Mouse (Mus musculus) olfactory bulb, adult 2 months (tissue): Measurements from ENCODE around the gene Gsn. TPM values are rescaled to one million over a fixed set of nuclear protein-coding genes. Genes with fewer than 3 reads are reported as not detected.
A peak's percentile ranks its signal among the peaks of the same experiment; 100 is the strongest.

ENCODE experiments used
- H3K27ac ChIP-seq: fragments of 200-500 bp; 2 replicates; pipeline ENCODE4 v1.5.1; 2012; ENCODE audit warnings: low read depth, low read length; ENCODE audit not compliant: insufficient read depth
- H3K4me1 ChIP-seq: fragments of 200-500 bp; 2 replicates; pipeline ENCODE4 v1.6.1; 2012; ENCODE audit warnings: low read length; ENCODE audit not compliant: control insufficient read depth, insufficient read depth
- H3K4me3 ChIP-seq: fragments of 200-500 bp; 2 replicates; pipeline ENCODE4 v1.5.1; 2012; ENCODE audit warnings: mild to moderate bottlenecking, low read depth, low read length, moderate library complexity; ENCODE audit not compliant: insufficient read depth
- CTCF ChIP-seq: fragments of 200-500 bp; IDR thresholded peaks from 2 replicates; pipeline ENCODE4 v1.5.1; 2012; ENCODE audit warnings: low read depth, mild to moderate bottlenecking, low read length, moderate library complexity; ENCODE audit not compliant: insufficient read depth
- POLR2A ChIP-seq: fragments of 200-500 bp; IDR thresholded peaks from 2 replicates; pipeline ENCODE4 v1.6.1; 2012; ENCODE audit warnings: mild to moderate bottlenecking, low read depth, low read length, moderate library complexity; ENCODE audit not compliant: insufficient read depth
- WGBS: fragments of 180-500 bp; shearing (Covaris S2); methylation state at CpG from one replicate; pipeline ENCODE4 v1.1.7; 2018; 5-methylcytosine and 5-hydroxymethylcytosine counted together
- polyA plus RNA-seq: library from polyadenylated mRNA; stranded (reverse); fragments of >200 nt; gene quantifications from 2 replicates; pipeline ENCODE4 v1.2.4, GENCODE M21; 2012; ENCODE audit warnings: low replicate concordance; ENCODE audit not compliant: missing spikeins, insufficient read depth, insufficient read length

Gsn gene
- polyA plus RNA-seq, 1 experiment = not detected

- no peak overlapping the region for H3K4me3 ChIP-seq
- H3K27ac ChIP-seq = no peak overlapping the region; the same call in 1 of the 2 replicates
- TF ChIP-seq CTCF (no peak), POLR2A (no peak)
- WGBS = 26% methylated on average over 6 of the region's 6 CpGs
- H3K4me1 ChIP-seq = peaks cover 11% of the 10 kb centered on the region
Observed at GRCm38 (mm10) chr2:35235021-35235420, 21.2 kb upstream of the Gsn start.

- no peak overlapping the region for H3K4me3 ChIP-seq
- no peak overlapping the region for H3K27ac ChIP-seq
- WGBS = 44% methylated on average over 3 of the region's 3 CpGs
- TF ChIP-seq CTCF (no peak), POLR2A (no peak)
- peaks cover 5% of the 10 kb centered on the region; the same call in 1 of the 2 replicates for H3K4me1 ChIP-seq
Observed at GRCm38 (mm10) chr2:35244241-35244640, 11.9 kb upstream of the Gsn start.

GRCm38 (mm10) chr2:35247763-35248162 is 8.4 kb upstream of the Gsn start:
- no peak overlapping the region for H3K4me3 ChIP-seq
- no peak overlapping the region for H3K27ac ChIP-seq
- TF ChIP-seq CTCF = no peak
- TF ChIP-seq POLR2A = no peak
- WGBS = 81% methylated on average over 5 of the region's 5 CpGs
- H3K4me1 ChIP-seq = peaks cover 5% of the 10 kb centered on the region; the same call in 1 of the 2 replicates

GRCm38 (mm10) chr2:35252733-35253132 is 3.4 kb upstream of the Gsn start:
- no peak overlapping the region for H3K4me3 ChIP-seq
- H3K27ac ChIP-seq = no peak overlapping the region
- WGBS = 67% methylated on average over 6 of the region's 6 CpGs
- no peak for TF ChIP-seq POLR2A
- peaks cover 16% of the 10 kb centered on the region for H3K4me1 ChIP-seq

- H3K4me1 ChIP-seq = peaks cover 21% of the 10 kb centered on the region
- H3K27ac ChIP-seq = no peak overlapping the region
- no peak for TF ChIP-seq POLR2A
- no peak for TF ChIP-seq CTCF
- no peak overlapping the region for H3K4me3 ChIP-seq
- WGBS = 97% methylated on average over 4 of the region's 4 CpGs
Observed at GRCm38 (mm10) chr2:35253751-35254150, 2.4 kb upstream of the Gsn start.

GRCm38 (mm10) chr2:35255004-35255403 is 1.2 kb upstream of the Gsn start:
- 89% methylated on average over 5 of the region's 5 CpGs for WGBS
- no peak overlapping the region for H3K27ac ChIP-seq
- no peak overlapping the region for H3K4me3 ChIP-seq
- H3K4me1 ChIP-seq = peaks cover 30% of the 10 kb centered on the region
- TF ChIP-seq CTCF (no peak), POLR2A (no peak)

- Histone ChIP-seq H3K27ac (0 out of 2 replicates have a peak overlapping the region, but pooled peaks have one; percentile 47), H3K4me1 (peaks cover 30% of the 10 kb centered on the region), H3K4me3 (no peak overlapping the region)
- WGBS = 89% methylated on average over 7 of the region's 7 CpGs
- no peak for TF ChIP-seq POLR2A
- TF ChIP-seq CTCF = no peak
Observed at GRCm38 (mm10) chr2:35255462-35255861, 718 bp upstream of the Gsn start.

GRCm38 (mm10) chr2:35256932-35257331 is 752 bp downstream of the Gsn start:
- 56% methylated on average over 8 of the region's 8 CpGs for WGBS

GRCm38 (mm10) chr2:35257886-35258285 is 1.7 kb downstream of the Gsn start:
- no peak for TF ChIP-seq CTCF
- no peak for TF ChIP-seq POLR2A
- H3K4me1 ChIP-seq = peaks cover 30% of the 10 kb centered on the region
- no peak overlapping the region for H3K4me3 ChIP-seq
- whole genome bisulfite sequencing = 67% methylated on average over 2 of the region's 2 CpGs
- peak overlapping the region; percentile 23; the same call in 1 of the 2 replicates for H3K27ac ChIP-seq

More at GRCm38 (mm10) chr2:35256932-35257331, 752 bp downstream of the Gsn start:
- H3K27ac ChIP-seq = no peak overlapping the region
- peak overlapping the region; percentile 84 for H3K4me3 ChIP-seq
- H3K4me1 ChIP-seq = peaks cover 30% of the 10 kb centered on the region
- TF ChIP-seq POLR2A (no peak), CTCF (no peak)

GRCm38 (mm10) chr2:35258590-35258989 is 2.4 kb downstream of the Gsn start:
- 88% methylated on average over 4 of the region's 4 CpGs for WGBS
- Histone ChIP-seq H3K4me3 (no peak overlapping the region), H3K4me1 (peaks cover 30% of the 10 kb centered on the region), H3K27ac (no peak overlapping the region)
- TF ChIP-seq POLR2A (no peak), CTCF (no peak)
